Mouse (Mus musculus): ENCODE measurements around the gene AU022252.

DNA sequence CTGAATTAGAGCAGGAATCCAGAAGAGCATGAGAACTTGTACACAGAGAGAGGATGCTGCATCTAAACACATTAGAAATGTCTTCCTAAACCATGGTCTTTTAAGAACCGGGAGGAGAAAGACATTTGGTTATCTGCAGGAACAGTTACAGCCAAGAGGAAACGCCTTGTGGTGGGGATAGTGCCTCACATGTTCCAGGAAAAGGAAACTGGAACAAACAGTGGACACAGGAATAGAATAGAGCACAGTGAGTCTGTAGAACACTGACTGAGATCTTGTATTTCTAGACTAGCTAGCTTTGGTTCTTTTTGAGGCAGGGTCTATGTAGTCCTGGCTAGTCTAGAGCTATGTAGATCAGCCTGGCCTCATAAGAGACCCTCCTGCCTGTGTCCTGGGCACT is 42.7 kb upstream of the AU022252 start:
- TF ChIP-seq GATA1 (IDR thresholded peaks at IDR 0.05; ENCODE audit: low read length): no peak
- TF ChIP-seq TAL1 (IDR thresholded peaks at IDR 0.05; ENCODE audit: low read length): no peak

Data from erythroblast, embryonic 14.5 days (primary cell).